29 mouse cellular contexts compared by ENCODE assay signal in the genomic region with DNA sequence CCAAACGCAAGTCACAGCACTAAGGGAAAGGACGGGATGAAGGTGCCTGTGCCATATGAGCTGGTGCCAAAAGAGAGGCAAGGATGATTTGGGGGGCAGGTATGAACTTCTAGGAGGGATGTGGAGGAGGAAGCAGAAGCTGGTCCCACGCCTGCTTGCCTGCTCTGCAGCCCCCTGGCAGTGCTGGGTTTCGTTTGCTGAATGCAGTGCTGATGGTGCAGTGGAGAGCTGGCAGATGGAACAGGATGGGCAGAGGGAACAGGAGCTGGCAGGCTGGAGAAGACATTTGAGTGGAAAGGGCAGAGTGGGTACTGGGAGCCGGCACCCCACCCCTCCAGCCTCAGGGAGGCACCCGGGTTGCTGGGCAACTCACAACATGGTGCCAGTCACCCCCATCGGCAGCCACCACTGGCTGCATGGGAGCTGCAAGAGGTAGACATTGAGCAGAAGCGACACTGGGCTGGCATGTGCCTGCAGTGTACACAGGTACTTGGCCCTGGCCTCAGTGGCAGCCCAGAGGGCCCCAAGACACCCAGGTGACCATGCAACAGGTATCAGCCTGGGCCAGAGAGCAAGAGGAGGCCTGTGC. TPM values are rescaled to one million over a fixed set of nuclear protein-coding genes. Genes with fewer than 3 reads are reported as not detected.
DNase-seq lines count a peak whose midpoint lies in the region; ATAC-seq and TF ChIP-seq lines count a peak whose summit lies in the region.
"Had no signal": no experiment of that assay in that cellular context is flagged by ENCODE, and none has a peak within 500 bp of the region (broad histone marks: within the 10 kb centered on the region; RNA-seq: fewer than 3 reads in every experiment).

No protein-coding gene starts in this region.

- no peak overlapping the region for H3K4me2 ChIP-seq in forebrain, embryonic 11.5 days (ENCODE audit: low read depth, low read length, severe bottlenecking)
- no peak overlapping the region for H3K4me2 ChIP-seq in forebrain, embryonic 12.5 days
- H3K4me2 ChIP-seq in neural tube, embryonic 15.5 days = no peak overlapping the region
- H3K4me2 ChIP-seq: embryonic facial prominence, embryonic 13.5 days; heart, embryonic 12.5 days; heart, embryonic 15.5 days; hindbrain, embryonic 13.5 days; intestine, embryonic 15.5 days had no signal

- H3K4me3 ChIP-seq in forebrain, embryonic 11.5 days (ENCODE audit: low read depth, low read length) = no peak overlapping the region
- no peak overlapping the region for H3K4me3 ChIP-seq in forebrain, embryonic 12.5 days (replicated peaks)
- H3K4me3 ChIP-seq in neural tube, embryonic 15.5 days (replicated peaks) = no peak overlapping the region
- H3K4me3 ChIP-seq in embryonic fibroblast, embryonic 13.5 days (ENCODE audit: insufficient read depth, low read length) = no peak overlapping the region
- H3K4me3 ChIP-seq: embryonic facial prominence, embryonic 10.5 days; embryonic facial prominence, embryonic 13.5 days; gastrocnemius, adult 2 months; heart, embryonic 12.5 days; heart, embryonic 15.5 days; hindbrain, embryonic 10.5 days; hindbrain, embryonic 13.5 days; intestine, embryonic 15.5 days had no signal

- peaks cover 10% of the 10 kb centered on the region; the same call in 1 of the 2 replicates for H3K4me1 ChIP-seq in forebrain, embryonic 11.5 days (replicated peaks; ENCODE audit: control insufficient read depth, insufficient read depth, low read length)
- H3K4me1 ChIP-seq in forebrain, embryonic 12.5 days = peaks cover 32% of the 10 kb centered on the region
- peaks cover 23% of the 10 kb centered on the region for H3K4me1 ChIP-seq in neural tube, embryonic 15.5 days
- H3K4me1 ChIP-seq in embryonic fibroblast, embryonic 13.5 days (ENCODE audit: control insufficient read depth, insufficient read depth, low read length) = no peaks in the 10 kb centered on the region

- TF ChIP-seq CTCF in embryonic fibroblast, embryonic 13.5 days (IDR thresholded peaks at IDR 0.05; ENCODE audit: borderline replicate concordance, insufficient read depth, low read length) = no peak

- H3K27me3 ChIP-seq in forebrain, embryonic 11.5 days (ENCODE audit: control insufficient read depth, insufficient read depth, low read length) = peaks cover 21% of the 10 kb centered on the region
- peaks cover 50% of the 10 kb centered on the region for H3K27me3 ChIP-seq in forebrain, embryonic 12.5 days
- peaks cover 13% of the 10 kb centered on the region for H3K27me3 ChIP-seq in neural tube, embryonic 15.5 days (replicated peaks)
- H3K27me3 ChIP-seq: Patski had no signal

- no peak overlapping the region; the same call in 1 of the 2 replicates for H3K27ac ChIP-seq in forebrain, embryonic 11.5 days (ENCODE audit: low read depth, low read length)
- H3K27ac ChIP-seq in forebrain, embryonic 12.5 days = no peak overlapping the region
- H3K27ac ChIP-seq in neural tube, embryonic 15.5 days (replicated peaks) = no peak overlapping the region
- H3K27ac ChIP-seq in embryonic fibroblast, embryonic 13.5 days (ENCODE audit: insufficient read depth, low read length) = no peak overlapping the region
- H3K27ac ChIP-seq: embryonic facial prominence, embryonic 10.5 days; embryonic facial prominence, embryonic 13.5 days; forebrain, embryonic 10.5 days; gastrocnemius, adult 2 months; heart, embryonic 15.5 days; hindbrain, embryonic 10.5 days; hindbrain, embryonic 13.5 days; intestine, embryonic 15.5 days had no signal

- H3K36me3 ChIP-seq in forebrain, embryonic 11.5 days (ENCODE audit: control insufficient read depth, insufficient read depth, low read length) = peaks cover 2% of the 10 kb centered on the region; the same call in 1 of the 2 replicates
- peaks cover 29% of the 10 kb centered on the region for H3K36me3 ChIP-seq in forebrain, embryonic 12.5 days (replicated peaks)
- H3K36me3 ChIP-seq in neural tube, embryonic 15.5 days = peaks cover 4% of the 10 kb centered on the region; the same call in 1 of the 2 replicates
- H3K36me3 ChIP-seq: hindbrain, embryonic 13.5 days had no signal

- 0 out of 2 replicates have a peak, but pooled peaks have one; percentile 3 for TF ChIP-seq POLR2A in embryonic fibroblast, embryonic 13.5 days (IDR thresholded peaks at IDR 0.05; ENCODE audit: low read depth, low read length)

- WGBS in forebrain, embryonic 11.5 days = 75% methylated on average over 8 of the region's 8 CpGs
- WGBS in forebrain, embryonic 12.5 days = 73% methylated on average over 8 of the region's 8 CpGs
- 71% methylated on average over 8 of the region's 8 CpGs for WGBS in neural tube, embryonic 15.5 days

- no peak overlapping the region for H3K9ac ChIP-seq in forebrain, embryonic 11.5 days (ENCODE audit: low read length)
- H3K9ac ChIP-seq in forebrain, embryonic 12.5 days = no peak overlapping the region
- H3K9ac ChIP-seq in neural tube, embryonic 15.5 days (replicated peaks) = 0 out of 2 replicates have a peak overlapping the region, but pooled peaks have one; percentile 10
- H3K9ac ChIP-seq: embryonic facial prominence, embryonic 13.5 days; forebrain, postnatal 0 days; heart, embryonic 12.5 days; heart, embryonic 15.5 days; hindbrain, embryonic 13.5 days; intestine, embryonic 15.5 days had no signal

- no peak for ATAC-seq in forebrain, embryonic 11.5 days (replicated peaks; ENCODE audit: low FRiP score)
- no peak for ATAC-seq in forebrain, embryonic 12.5 days (ENCODE audit: low FRiP score)
- no peak for ATAC-seq in neural tube, embryonic 15.5 days (ENCODE audit: low FRiP score)
- ATAC-seq: CD4-positive, CD25-positive, alpha-beta regulatory T cell, adult 4 months; forebrain, postnatal 0 days; hindbrain, embryonic 16.5 days; intestine, embryonic 15.5 days; Patski had no signal

- DNase-seq in forebrain, embryonic 11.5 days (ENCODE audit: low spot score) = peak; percentile 63
- no peak for DNase-seq in neural tube, embryonic 10.5 days (ENCODE audit: extremely low spot score, low spot score)
- no peak for DNase-seq in layer of hippocampus, postnatal 25 days (ENCODE audit: extremely low spot score in 1 of 2, low spot score in 1 of 2)
- no peak for DNase-seq in gastrocnemius, postnatal 10 days
- DNase-seq: adrenal gland, postnatal 36 days; cerebellum, adult 18-20 months; cerebellum, adult 9-11 months; cerebellum, postnatal 36 days; embryo, embryonic 11 days; forebrain, postnatal 0 days; heart, adult 18-20 months; heart, postnatal 36 days had no signal

- no peaks in the 10 kb centered on the region for H3K9me3 ChIP-seq in forebrain, embryonic 11.5 days (ENCODE audit: control insufficient read depth, low read length)
- H3K9me3 ChIP-seq in forebrain, embryonic 12.5 days = no peaks in the 10 kb centered on the region
- no peaks in the 10 kb centered on the region for H3K9me3 ChIP-seq in neural tube, embryonic 15.5 days (replicated peaks)
- H3K9me3 ChIP-seq: embryonic facial prominence, embryonic 10.5 days; embryonic facial prominence, embryonic 13.5 days; forebrain, embryonic 10.5 days; heart, embryonic 12.5 days; heart, embryonic 15.5 days; hindbrain, embryonic 10.5 days; hindbrain, embryonic 13.5 days; intestine, embryonic 15.5 days had no signal

RNA-seq across cellular contexts. Expression of a gene that starts 7.4 kb away (rescaled TPM):
- 228 and 241 TPM in 2 replicates for polyA plus RNA-seq in forebrain, embryonic 11.5 days (2014; fragmentation: Nextera tagmentation; extraction: Ambion mirVana)
- polyA plus RNA-seq in forebrain, embryonic 12.5 days (2016; fragmentation: Nextera tagmentation; extraction: Ambion mirVana) = 187 and 191 TPM in 2 replicates
- 19.1 and 33.3 TPM in 2 replicates for polyA plus RNA-seq in neural tube, embryonic 15.5 days (2015; fragmentation: Nextera tagmentation; extraction: Ambion mirVana)
- polyA plus RNA-seq in embryonic fibroblast, embryonic 13.5 days (2011; ENCODE audit: insufficient read length, low read depth, missing spikeins) = 26.6 and 32.9 TPM in 2 replicates
- total RNA-seq in layer of hippocampus, postnatal 25 days (2021) = under 1 TPM; 0.40 to 0.89 TPM
- 10 to 100 TPM in 1 of 2 experiments, 1 to 10 TPM in 1; 9.8 to 12.4 TPM for total RNA-seq in gastrocnemius, postnatal 10 days (2021)
- total RNA-seq: gastrocnemius, adult 2 months had no signal

RNA-seq across cellular contexts. Expression of a gene that starts 12.0 kb away (rescaled TPM):
- 0.20 and 0.41 TPM in 2 replicates for polyA plus RNA-seq in forebrain, embryonic 11.5 days (2014; fragmentation: Nextera tagmentation; extraction: Ambion mirVana)
- 0.37 and 0.50 TPM in 2 replicates for polyA plus RNA-seq in forebrain, embryonic 12.5 days (2016; fragmentation: Nextera tagmentation; extraction: Ambion mirVana)
- polyA plus RNA-seq in neural tube, embryonic 15.5 days (2015; fragmentation: Nextera tagmentation; extraction: Ambion mirVana) = 0.36 and 0.41 TPM in 2 replicates
- 0.20 and 0.30 TPM in 2 replicates for polyA plus RNA-seq in embryonic fibroblast, embryonic 13.5 days (2011; ENCODE audit: insufficient read length, low read depth, missing spikeins)
- not detected for total RNA-seq in layer of hippocampus, postnatal 25 days (2021)
- under 1 TPM; 0.16 to 0.23 TPM for total RNA-seq in gastrocnemius, postnatal 10 days (2021)
- total RNA-seq: adrenal gland, adult 18-20 months; adrenal gland, postnatal 36 days; gastrocnemius, adult 2 months; gastrocnemius, postnatal 25 days; heart, adult 18-20 months; heart, postnatal 36 days had no signal
- polyA plus RNA-seq: CD4-positive, CD25-positive, alpha-beta regulatory T cell, adult 4 months had no signal
